Mouse (Mus musculus) stomach, postnatal 0 days (tissue): ENCODE data around the gene Myadm. TPM values are rescaled to one million over a fixed set of nuclear protein-coding genes. Genes with fewer than 3 reads are reported as not detected.

Experiments used
- ATAC-seq: fragments of 200-750 bp; cut with Nextera tagmentation; 2 replicates; pipeline ENCODE4 v1.8.0; 2017; ENCODE audit not compliant: low FRiP score, low TSS enrichment
- DNase-seq: peaks from one replicate; pipeline ENCODE4 v3.0.0-alpha.2; 2016; ENCODE audit warnings: low spot score
- H3K27ac ChIP-seq: fragments of 300-500 bp; sonication (generic); replicated peaks from 2 replicates; pipeline ENCODE4 v1.5.1; 2014; ENCODE audit warnings: mild to moderate bottlenecking, control low read depth
- H3K27me3 ChIP-seq: fragments of 300-500 bp; sonication (generic); 2 replicates; pipeline ENCODE4 v1.6.1; 2014; ENCODE audit warnings: low read length; ENCODE audit not compliant: control insufficient read depth, insufficient read depth
- H3K36me3 ChIP-seq: fragments of 300-500 bp; sonication (generic); 2 replicates; pipeline ENCODE4 v1.6.1; 2014; ENCODE audit warnings: low read length, mixed read lengths; ENCODE audit not compliant: control insufficient read depth, insufficient read depth
- H3K4me1 ChIP-seq: fragments of 300-500 bp; sonication (generic); replicated peaks from 2 replicates; pipeline ENCODE4 v1.6.1; 2014; ENCODE audit warnings: antibody characterized with exemption; ENCODE audit not compliant: control insufficient read depth, insufficient read depth
- H3K4me2 ChIP-seq: fragments of 300-500 bp; sonication (generic); replicated peaks from 2 replicates; pipeline ENCODE4 v1.6.1; 2014; ENCODE audit warnings: low read depth, mild to moderate bottlenecking, control low read depth, moderate library complexity
- H3K4me3 ChIP-seq: fragments of 300-500 bp; sonication (generic); 2 replicates; pipeline ENCODE4 v1.5.1; 2014; ENCODE audit warnings: low read depth, low read length, control low read depth
- H3K9ac ChIP-seq: fragments of 300-500 bp; sonication (generic); 2 replicates; pipeline ENCODE4 v1.6.1; 2014; ENCODE audit warnings: mild to moderate bottlenecking, low read length, control low read depth, mixed read lengths
- H3K9me3 ChIP-seq: fragments of 300-500 bp; sonication (generic); 2 replicates; pipeline ENCODE4 v1.6.1; 2016; ENCODE audit warnings: low read length; ENCODE audit not compliant: control insufficient read depth
- CTCF ChIP-seq: IDR thresholded peaks from 2 replicates; pipeline ENCODE4 v1.5.1; 2016; ENCODE audit warnings: antibody characterized with exemption, low read depth, mild to moderate bottlenecking, moderate library complexity
- EP300 ChIP-seq: optimal IDR thresholded peaks from 2 replicates; pipeline ENCODE3; 2016; ENCODE audit warnings: antibody characterized with exemption
- WGBS: fragments of 180-500 bp; shearing (Covaris S2); extraction: QIAGEN DNeasy Blood & Tissue Kit; methylation state at CpG from one replicate; pipeline ENCODE4 v1.1.7; 2014; 5-methylcytosine and 5-hydroxymethylcytosine counted together
- polyA plus RNA-seq: library from polyadenylated mRNA; unstranded; fragments of >200 nt; fragmentation: Nextera tagmentation; extraction: Ambion mirVana; gene quantifications from 2 replicates; pipeline ENCODE4 v1.2.1, GENCODE M21; 2015

Gene Myadm
- polyA plus RNA-seq, 1 experiment from 2014 or later: 94.0 TPM

- TF ChIP-seq EP300 (no peak), CTCF (no peak)
- 74% methylated on average over 8 of the region's 8 CpGs for WGBS
- Histone ChIP-seq H3K27ac (no peak overlapping the region), H3K4me3 (no peak overlapping the region), H3K36me3 (no peaks in the 10 kb centered on the region), H3K4me2 (no peak overlapping the region), H3K9me3 (no peaks in the 10 kb centered on the region), H3K9ac (no peak overlapping the region), H3K27me3 (no peaks in the 10 kb centered on the region), H3K4me1 (no peaks in the 10 kb centered on the region)
- ATAC-seq: no peak
- no peak for DNase-seq
Observed at GRCm38 (mm10) chr7:3313571-3313970, 24.7 kb downstream of the Myadm start.

GRCm38 (mm10) chr7:3314121-3314520 lies 25.2 kb downstream of the Myadm start:
- H3K27me3 ChIP-seq: no peaks in the 10 kb centered on the region
- no peak overlapping the region for H3K27ac ChIP-seq
- no peaks in the 10 kb centered on the region for H3K9me3 ChIP-seq
- no peak overlapping the region for H3K4me2 ChIP-seq
- H3K4me1 ChIP-seq: no peaks in the 10 kb centered on the region
- no peak overlapping the region for H3K9ac ChIP-seq
- DNase-seq (no peak), ATAC-seq (no peak)
- 74% methylated on average over 5 of the region's 5 CpGs for WGBS
- no peak overlapping the region for H3K4me3 ChIP-seq
- H3K36me3 ChIP-seq: no peaks in the 10 kb centered on the region
- TF ChIP-seq CTCF (no peak), EP300 (no peak)

GRCm38 (mm10) chr7:3317704-3318103 lies 28.8 kb downstream of the Myadm start:
- TF ChIP-seq CTCF (no peak), EP300 (no peak)
- H3K9ac ChIP-seq: no peak overlapping the region
- H3K9me3 ChIP-seq: no peaks in the 10 kb centered on the region
- H3K27ac ChIP-seq: no peak overlapping the region
- no peaks in the 10 kb centered on the region for H3K36me3 ChIP-seq
- no peaks in the 10 kb centered on the region for H3K27me3 ChIP-seq
- H3K4me3 ChIP-seq: no peak overlapping the region
- no peaks in the 10 kb centered on the region for H3K4me1 ChIP-seq
- DNase-seq: no peak
- no peak overlapping the region for H3K4me2 ChIP-seq
- ATAC-seq: no peak
- WGBS: 38% methylated on average over 4 of the region's 4 CpGs

- no peaks in the 10 kb centered on the region for H3K36me3 ChIP-seq
- ATAC-seq: no peak
- TF ChIP-seq EP300 (no peak), CTCF (no peak)
- H3K4me3 ChIP-seq: no peak overlapping the region
- no peak for DNase-seq
- H3K4me1 ChIP-seq: no peaks in the 10 kb centered on the region
- no peak overlapping the region for H3K27ac ChIP-seq
- H3K27me3 ChIP-seq: no peaks in the 10 kb centered on the region
- no peaks in the 10 kb centered on the region for H3K9me3 ChIP-seq
- no peak overlapping the region for H3K4me2 ChIP-seq
- no peak overlapping the region for H3K9ac ChIP-seq
- WGBS: 73% methylated on average over 3 of the region's 3 CpGs
Observed at GRCm38 (mm10) chr7:3320856-3321255, 32.0 kb downstream of the Myadm start.

GRCm38 (mm10) chr7:3323826-3324225 lies 34.9 kb downstream of the Myadm start:
- no peak for TF ChIP-seq EP300
- TF ChIP-seq CTCF: no peak
- DNase-seq: no peak
- Histone ChIP-seq H3K4me3 (no peak overlapping the region), H3K9me3 (no peaks in the 10 kb centered on the region), H3K27ac (no peak overlapping the region), H3K9ac (no peak overlapping the region), H3K4me1 (no peaks in the 10 kb centered on the region), H3K36me3 (no peaks in the 10 kb centered on the region), H3K27me3 (no peaks in the 10 kb centered on the region), H3K4me2 (no peak overlapping the region)
- 91% methylated on average over 1 of the region's 1 CpGs for WGBS
- no peak for ATAC-seq

GRCm38 (mm10) chr7:3327961-3328360 lies 39.1 kb downstream of the Myadm start:
- Histone ChIP-seq H3K27me3 (no peaks in the 10 kb centered on the region), H3K9me3 (no peaks in the 10 kb centered on the region), H3K4me3 (no peak overlapping the region), H3K4me1 (no peaks in the 10 kb centered on the region), H3K4me2 (no peak overlapping the region), H3K36me3 (no peaks in the 10 kb centered on the region), H3K27ac (no peak overlapping the region), H3K9ac (no peak overlapping the region)
- DNase-seq (no peak), ATAC-seq (no peak)
- 58% methylated on average over 4 of the region's 4 CpGs for WGBS
- TF ChIP-seq CTCF (no peak), EP300 (no peak)
